8 mouse cellular contexts compared by ENCODE assay signal in the genomic region with DNA sequence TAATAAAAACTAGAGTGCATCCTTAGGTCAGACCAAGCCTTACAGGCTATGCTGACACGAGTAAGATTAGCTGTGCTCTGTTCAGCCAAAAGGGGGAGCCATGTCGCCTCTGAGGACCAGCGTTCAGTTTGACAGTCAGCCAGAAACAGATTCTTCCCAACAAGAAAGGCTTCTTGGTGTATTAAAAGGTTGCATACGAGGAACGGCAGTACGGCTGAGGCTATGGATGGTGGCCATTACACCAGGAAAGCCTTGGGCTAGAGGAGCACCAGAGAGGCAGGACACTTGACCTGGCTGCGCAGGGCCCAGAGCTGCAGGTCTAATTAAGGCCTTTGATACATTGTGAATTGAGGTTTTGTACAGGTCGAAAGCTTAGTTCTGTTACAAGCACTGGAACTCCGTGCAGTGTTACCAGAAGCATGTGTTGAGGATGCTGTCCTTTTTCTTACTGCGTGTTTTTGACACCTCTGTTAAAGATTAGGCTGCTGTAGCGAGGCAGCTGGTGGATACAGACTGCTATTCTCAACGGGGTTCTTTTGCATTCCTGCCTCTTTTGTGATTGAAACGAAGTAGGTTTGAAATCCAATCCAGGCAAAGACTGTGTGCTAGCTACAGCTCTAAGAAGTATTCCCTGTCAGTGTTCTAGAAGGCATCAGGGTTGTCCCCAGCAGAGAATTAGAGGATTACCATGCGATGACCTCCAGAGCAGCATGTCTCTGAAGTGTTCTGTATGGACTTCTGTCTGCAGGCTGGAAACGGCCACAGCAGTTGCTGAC. TPM values are rescaled to one million over a fixed set of nuclear protein-coding genes. Genes with fewer than 3 reads are reported as not detected.
A peak's percentile ranks its signal among the peaks of the same experiment; 100 is the strongest.
DNase-seq lines count a peak whose midpoint lies in the region; ATAC-seq lines count a peak whose summit lies in the region.

No protein-coding gene starts in this region.

- H3K4me3 ChIP-seq in hindbrain, embryonic 15.5 days = no peak overlapping the region

- DNase-seq in ZHBTc4 (ENCODE audit: low read depth, low spot score) = peak; percentile 77
- peak; percentile 38 to 73 for DNase-seq in cerebellum, postnatal 4 days (ENCODE audit: low spot score in 2 of 2)
- DNase-seq in gastrocnemius, adult 18-20 months (ENCODE audit: low spot score) = peak; percentile 77
- peak; percentile 30 to 50 for DNase-seq in layer of hippocampus, postnatal 36 days
- peak; percentile 91 for DNase-seq in lung, postnatal 36 days
- DNase-seq in retina, postnatal 1 day = peak; percentile 79
- DNase-seq in thymus, postnatal 4 days = peak; percentile 83

- H3K9me3 ChIP-seq in hindbrain, embryonic 15.5 days = no peaks in the 10 kb centered on the region

- H3K27ac ChIP-seq in hindbrain, embryonic 15.5 days (replicated peaks) = no peak overlapping the region

- H3K4me2 ChIP-seq in hindbrain, embryonic 15.5 days = peak overlapping the region; percentile 13; the same call in 1 of the 2 replicates

- 0 out of 2 replicates have a peak, but pooled peaks cover 6% of the 10 kb centered on the region for H3K4me1 ChIP-seq in hindbrain, embryonic 15.5 days (replicated peaks)

- no peaks in the 10 kb centered on the region for H3K36me3 ChIP-seq in hindbrain, embryonic 15.5 days

- H3K27me3 ChIP-seq in hindbrain, embryonic 15.5 days = no peaks in the 10 kb centered on the region

- WGBS in hindbrain, embryonic 15.5 days = 13% methylated on average over 15 of the region's 15 CpGs

- no peak overlapping the region for H3K9ac ChIP-seq in hindbrain, embryonic 15.5 days

- ATAC-seq in hindbrain, embryonic 15.5 days (ENCODE audit: low FRiP score, low read depth) = peak; percentile 86

RNA-seq across cellular contexts. Expression of a gene that starts 16.3 kb away (rescaled TPM):
- 10 to 100 TPM; 28.7 to 30.0 TPM for total RNA-seq in gastrocnemius, adult 18-20 months (2021)
- 90.4 and 104 TPM in 2 replicates for polyA plus RNA-seq in hindbrain, embryonic 15.5 days (2015; fragmentation: Nextera tagmentation; extraction: Ambion mirVana)
- 10 to 100 TPM; 77.7 to 81.5 TPM for total RNA-seq in layer of hippocampus, postnatal 36 days (2021)

RNA-seq across cellular contexts. Expression of a gene that starts 42.5 kb away (rescaled TPM):
- 1 to 10 TPM; 3.0 to 3.3 TPM for total RNA-seq in gastrocnemius, adult 18-20 months (2021)
- polyA plus RNA-seq in hindbrain, embryonic 15.5 days (2015; fragmentation: Nextera tagmentation; extraction: Ambion mirVana) = 7.0 and 8.7 TPM in 2 replicates
- 1 to 10 TPM; 2.6 to 3.1 TPM for total RNA-seq in layer of hippocampus, postnatal 36 days (2021)

Comparison
In these comparisons a context has a peak if more than half of its experiments do, and no peak if none do; other contexts are left out.
1. DNase-seq: peak in every context shown above with its lines; median percentile 91 in lung, postnatal 36 days; 83 in thymus, postnatal 4 days; 79 in retina, postnatal 1 day; 77 in ZHBTc4; 77 in gastrocnemius, adult 18-20 months; 56 in cerebellum, postnatal 4 days; 40 in layer of hippocampus, postnatal 36 days.